Mouse (Mus musculus) brain, embryonic 18.5 days (tissue): ENCODE measurements around the gene Tgfb1.

Experiments used
- DNase-seq: peaks from one replicate; pipeline ENCODE4 v3.0.0-alpha.2; 2012; ENCODE audit warnings: low read depth, low spot score

Tgfb1 gene

GRCm38 (mm10) chr7:25675405-25675804 is 11.4 kb upstream of the Tgfb1 start:
- DNase-seq, result no peak

DNA sequence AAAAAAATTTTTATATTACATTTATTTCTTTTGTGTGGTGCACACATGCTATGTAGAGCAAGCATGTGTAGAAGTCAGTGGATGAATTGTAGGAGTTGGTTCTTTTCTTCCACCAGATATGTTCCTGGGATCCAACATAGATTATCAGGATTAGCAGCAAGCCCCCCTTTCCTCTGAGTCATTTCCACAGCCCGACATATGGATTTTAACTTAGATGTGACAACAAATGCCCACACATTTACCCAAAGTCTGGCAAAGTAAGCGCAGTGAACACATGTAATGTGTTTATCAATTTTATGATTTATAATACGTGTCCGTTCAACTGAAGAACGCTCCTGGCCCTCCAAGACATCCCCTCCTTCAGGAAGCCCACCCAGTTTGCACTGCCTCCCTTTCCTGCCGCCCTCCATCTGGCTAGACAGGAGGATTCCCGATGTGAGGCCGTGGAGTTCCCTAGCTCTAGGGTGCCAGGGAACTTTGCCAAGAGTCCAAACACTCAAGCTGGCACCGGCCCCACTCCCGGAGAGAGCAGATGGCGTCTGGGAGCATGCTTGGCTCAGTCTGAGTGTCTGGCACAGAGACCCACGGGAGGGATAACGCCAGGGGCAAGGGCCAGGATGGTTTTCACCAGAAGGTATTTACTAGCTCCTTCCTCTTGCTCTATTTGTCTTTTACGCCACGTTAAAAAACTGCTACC is 10.6 kb upstream of the Tgfb1 start:
- peak; percentile 89 for DNase-seq

DNA sequence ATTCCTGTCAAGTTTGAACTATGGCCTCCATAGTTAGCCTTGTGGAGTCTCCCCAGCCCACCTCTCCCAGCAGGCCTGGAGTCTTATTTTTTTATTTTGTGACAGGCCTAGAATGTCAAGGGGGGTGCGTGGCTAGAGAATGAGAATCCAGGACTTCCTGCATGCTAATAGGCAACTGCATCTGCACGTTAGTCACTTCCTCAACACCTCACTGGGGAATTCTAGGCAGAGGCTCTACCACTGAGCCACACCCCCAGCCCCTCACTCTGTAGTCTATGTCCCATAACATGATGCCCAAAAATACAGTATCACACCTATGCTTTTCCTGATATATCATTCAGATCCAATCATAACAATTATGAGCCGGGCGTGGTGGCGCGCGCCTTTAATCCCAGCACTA is 9.8 kb upstream of the Tgfb1 start:
- DNase-seq, result no peak

- DNase-seq, result no peak
These were observed 6.8 kb upstream of the Tgfb1 start for GRCm38 (mm10) chr7:25679971-25680370.

- DNase-seq, result peak; percentile 86
These were observed 6.1 kb upstream of the Tgfb1 start, which contains the start of gene B9d2 for GRCm38 (mm10) chr7:25680514-25681258. Gene B9d2, plus strand, starts transcription at chr7:25680780.

DNA sequence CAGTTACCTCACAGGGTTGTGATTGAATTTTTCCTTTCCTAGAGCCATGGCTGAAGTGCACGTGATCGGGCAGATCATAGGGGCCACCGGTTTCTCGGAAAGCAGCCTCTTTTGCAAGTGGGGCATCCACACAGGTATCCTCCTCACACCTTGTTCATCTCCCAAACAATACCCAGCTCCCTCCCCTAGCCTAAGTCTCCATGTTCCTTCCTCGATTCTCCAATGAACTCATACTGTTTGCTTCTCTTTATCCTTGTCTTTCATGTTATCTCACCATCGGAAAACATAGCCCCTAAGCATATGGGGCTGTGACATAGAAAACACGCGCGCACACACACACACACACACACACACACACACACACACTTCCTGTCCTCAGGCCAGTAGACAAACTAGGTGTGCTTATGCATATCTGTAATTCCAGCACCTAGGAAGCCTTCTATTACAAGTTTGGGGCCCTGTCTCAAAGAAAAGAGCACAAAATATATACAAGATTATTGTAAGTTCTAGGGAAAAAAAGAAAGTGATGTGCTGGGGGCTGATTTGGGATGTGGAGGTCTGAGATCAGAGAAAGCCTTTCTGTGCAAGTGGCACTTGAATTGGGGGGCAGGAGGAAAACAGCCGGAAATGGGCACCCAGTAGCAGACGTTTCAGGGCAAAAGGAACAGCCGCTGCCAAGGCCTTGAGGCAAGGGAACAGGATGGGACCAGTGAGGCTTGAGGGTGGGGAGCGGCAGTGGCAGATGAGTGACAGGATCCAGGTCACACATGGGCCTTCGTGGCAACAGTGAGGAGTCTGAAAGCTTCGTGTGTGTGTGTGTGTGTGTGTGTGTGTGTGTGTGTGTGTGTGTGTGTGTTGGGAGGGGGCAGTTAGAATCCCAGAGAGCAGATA is 5.2 kb upstream of the Tgfb1 start:
- no peak for DNase-seq

DNA sequence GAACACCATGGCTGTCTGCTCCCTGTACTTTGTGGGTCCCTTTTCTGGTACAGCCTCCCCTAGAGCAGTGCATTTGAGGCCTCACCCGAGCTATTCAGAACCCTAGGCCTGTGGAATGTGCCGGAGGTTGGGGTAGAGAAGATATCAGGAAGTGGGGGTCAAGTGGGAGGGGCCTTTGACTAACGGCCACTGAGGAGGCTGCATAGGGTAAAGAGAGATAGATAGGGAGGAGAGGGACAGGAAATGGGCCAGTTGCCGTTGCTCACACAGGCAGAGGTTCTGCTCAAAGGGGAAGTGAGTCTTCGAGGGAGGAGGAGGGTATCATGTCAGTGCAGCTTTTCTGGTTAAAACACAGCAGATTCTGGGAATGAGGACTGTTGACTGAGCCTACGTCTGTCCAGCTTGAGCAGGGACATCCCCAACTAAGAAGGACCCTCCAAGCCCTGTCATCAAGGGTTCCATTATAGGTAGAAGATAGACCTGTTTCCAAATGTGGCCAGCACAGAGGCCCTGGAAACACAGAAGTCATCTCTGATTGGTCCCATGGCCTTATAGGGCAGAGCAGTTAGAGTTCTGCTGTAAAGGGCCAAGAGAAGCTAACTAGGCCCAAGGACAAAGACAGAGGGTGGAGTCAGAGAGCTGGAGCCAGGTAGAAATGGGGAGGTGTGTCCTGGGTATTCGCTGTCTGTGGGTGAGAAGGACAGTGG is 3.2 kb upstream of the Tgfb1 start:
- DNase-seq, result no peak

GRCm38 (mm10) chr7:25684659-25685058 is 2.1 kb upstream of the Tgfb1 start:
- DNase-seq, result no peak

DNA sequence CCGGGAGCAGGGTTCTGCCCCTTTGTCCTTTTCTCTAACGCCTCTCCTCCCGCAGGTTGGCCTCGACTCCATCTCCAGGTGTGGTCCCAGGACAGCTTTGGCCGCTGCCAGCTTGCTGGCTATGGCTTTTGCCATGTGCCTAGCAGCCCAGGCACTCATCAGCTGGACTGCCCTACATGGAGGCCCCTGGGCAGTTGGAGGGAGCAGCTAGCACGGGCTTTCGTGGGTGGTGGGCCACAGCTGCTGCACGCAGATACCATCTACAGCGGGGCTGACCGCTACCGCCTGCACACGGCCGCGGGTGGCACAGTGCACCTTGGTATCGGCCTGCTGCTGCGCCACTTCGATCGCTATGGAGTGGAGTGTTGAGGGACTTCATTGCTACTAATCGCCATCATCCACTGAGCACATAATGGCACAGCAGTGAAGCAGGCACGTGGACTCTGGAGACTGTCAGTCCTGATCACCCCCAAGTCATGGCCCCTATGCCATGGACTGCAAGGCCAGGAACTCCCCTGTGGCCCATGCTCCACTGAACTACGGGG is 804 bp upstream of the Tgfb1 start:
- DNase-seq, result no peak

DNA sequence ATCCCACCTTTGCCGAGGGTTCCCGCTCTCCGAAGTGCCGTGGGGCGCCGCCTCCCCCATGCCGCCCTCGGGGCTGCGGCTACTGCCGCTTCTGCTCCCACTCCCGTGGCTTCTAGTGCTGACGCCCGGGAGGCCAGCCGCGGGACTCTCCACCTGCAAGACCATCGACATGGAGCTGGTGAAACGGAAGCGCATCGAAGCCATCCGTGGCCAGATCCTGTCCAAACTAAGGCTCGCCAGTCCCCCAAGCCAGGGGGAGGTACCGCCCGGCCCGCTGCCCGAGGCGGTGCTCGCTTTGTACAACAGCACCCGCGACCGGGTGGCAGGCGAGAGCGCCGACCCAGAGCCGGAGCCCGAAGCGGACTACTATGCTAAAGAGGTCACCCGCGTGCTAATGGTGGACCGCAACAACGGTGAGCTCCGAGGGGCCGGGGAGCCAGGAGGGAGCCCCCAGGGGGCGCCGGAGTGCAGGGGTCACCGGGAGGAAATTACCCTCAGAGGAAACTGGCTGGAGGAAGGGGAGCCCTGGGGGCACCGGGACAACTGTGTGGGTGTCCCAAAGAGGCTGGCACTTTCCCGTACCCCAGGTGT is 1.1 kb downstream of the Tgfb1 start:
- DNase-seq, result no peak

- no peak for DNase-seq
These were observed 2.2 kb downstream of the Tgfb1 start for GRCm38 (mm10) chr7:25688810-25689586.

DNA sequence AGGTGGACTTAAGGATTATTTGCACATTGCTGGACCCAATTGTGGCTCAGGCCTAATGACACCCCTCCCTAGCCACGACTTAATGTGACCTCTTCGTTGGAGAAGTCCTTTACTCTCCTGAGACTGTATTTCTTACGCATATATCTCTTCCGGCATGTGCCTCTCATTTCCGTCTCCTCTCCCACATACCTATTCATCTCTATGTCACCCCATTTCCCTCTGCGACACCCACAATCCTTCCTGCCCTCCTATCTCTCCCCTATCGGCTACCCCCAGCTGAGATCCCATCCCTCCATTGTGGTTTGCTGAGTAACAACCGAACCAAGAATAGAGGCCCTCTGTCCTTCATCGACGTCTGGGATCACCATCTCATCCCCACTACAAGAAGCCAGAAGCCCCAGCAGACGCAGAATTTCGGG is 2.8 kb downstream of the Tgfb1 start:
- DNase-seq, result no peak

DNA sequence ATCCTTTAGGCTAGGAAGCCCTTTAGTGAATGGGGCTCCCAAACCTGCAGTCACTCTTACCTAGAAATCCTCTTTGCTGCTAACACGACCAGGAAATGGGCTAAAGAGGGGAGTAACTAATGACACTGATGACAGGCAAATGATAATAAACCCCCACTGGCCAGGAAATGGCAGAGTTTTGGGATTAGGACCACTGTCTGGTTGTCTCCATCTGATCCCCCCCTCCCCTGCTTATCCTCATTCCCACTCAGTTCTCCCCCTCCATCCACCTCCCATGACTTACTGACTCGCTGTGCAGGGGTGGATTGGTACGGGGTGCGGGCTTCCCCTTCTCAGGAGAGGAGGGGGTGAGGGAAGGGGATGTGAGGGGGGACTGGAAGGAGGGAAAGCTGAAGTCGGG is 3.2 kb downstream of the Tgfb1 start:
- DNase-seq, result no peak

GRCm38 (mm10) chr7:25694104-25694503 is 7.3 kb downstream of the Tgfb1 start:
- DNase-seq, result no peak

GRCm38 (mm10) chr7:25699851-25700250 is 13.0 kb downstream of the Tgfb1 start:
- no peak for DNase-seq

GRCm38 (mm10) chr7:25700732-25701131 is 13.9 kb downstream of the Tgfb1 start:
- no peak for DNase-seq

- no peak for DNase-seq
These were observed 15.5 kb downstream of the Tgfb1 start for GRCm38 (mm10) chr7:25702350-25702749.

- DNase-seq, result no peak
These were observed 17.1 kb downstream of the Tgfb1 start for GRCm38 (mm10) chr7:25703793-25704494.

DNA sequence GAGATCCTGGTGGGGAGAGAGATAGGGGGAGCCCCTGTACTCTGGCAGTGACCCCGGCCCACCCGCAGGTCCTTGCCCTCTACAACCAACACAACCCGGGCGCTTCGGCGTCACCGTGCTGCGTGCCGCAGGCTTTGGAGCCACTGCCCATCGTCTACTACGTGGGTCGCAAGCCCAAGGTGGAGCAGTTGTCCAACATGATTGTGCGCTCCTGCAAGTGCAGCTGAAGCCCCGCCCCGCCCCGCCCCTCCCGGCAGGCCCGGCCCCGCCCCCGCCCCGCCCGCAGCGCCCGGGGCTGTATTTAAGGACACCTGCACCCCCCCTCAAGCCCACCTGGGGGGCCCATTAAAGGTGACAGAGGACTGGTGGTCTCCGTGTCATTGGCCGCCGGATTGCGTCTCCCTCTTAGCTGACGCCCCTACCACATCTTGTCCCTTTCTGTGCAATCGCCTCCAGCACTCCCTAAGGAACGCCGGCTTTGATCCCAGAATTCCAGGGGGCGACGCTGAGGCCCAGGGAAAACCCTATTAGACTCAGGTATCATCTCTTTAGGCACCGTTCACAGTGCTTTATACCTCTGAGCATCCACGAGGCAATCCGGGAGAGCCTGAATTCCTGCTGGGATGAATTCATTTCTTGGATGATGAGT is 18.0 kb downstream of the Tgfb1 start:
- DNase-seq, result no peak
